15 mouse cellular contexts compared by ENCODE assay signal in the genomic region with DNA sequence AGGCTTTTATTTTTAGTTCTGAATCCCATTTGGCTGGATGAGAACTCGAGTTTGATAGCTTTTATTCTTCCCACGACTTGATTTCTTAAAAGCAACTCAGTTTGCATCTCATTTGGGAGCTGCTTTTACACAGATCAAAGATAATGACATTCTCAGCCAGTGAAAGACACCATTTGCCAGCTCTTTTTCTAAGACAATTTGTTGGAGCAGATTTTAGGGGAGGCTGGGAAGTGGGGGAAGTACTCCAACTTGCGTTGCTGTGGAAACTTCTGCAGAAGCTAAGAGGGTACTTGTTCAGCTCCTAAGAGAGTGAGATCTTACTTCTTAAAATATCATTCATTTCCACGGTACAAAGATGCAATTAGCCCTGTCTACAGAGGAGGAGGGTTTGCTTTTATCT.
DNase-seq lines count a peak whose midpoint lies in the region; ATAC-seq lines count a peak whose summit lies in the region.
"Had no signal": no experiment of that assay in that cellular context is flagged by ENCODE, and none has a peak within 500 bp of the region (broad histone marks: within the 10 kb centered on the region; RNA-seq: fewer than 3 reads in every experiment).

No protein-coding gene starts in this region.

- H3K4me2 ChIP-seq in hindbrain, embryonic 16.5 days (ENCODE audit: low read length) = no peak overlapping the region
- H3K4me2 ChIP-seq in midbrain, embryonic 12.5 days (replicated peaks) = no peak overlapping the region
- H3K4me2 ChIP-seq: heart, embryonic 13.5 days; limb, embryonic 13.5 days; stomach, embryonic 15.5 days had no signal

- H3K4me1 ChIP-seq in hindbrain, embryonic 16.5 days (ENCODE audit: control insufficient read depth, insufficient read depth, low read depth, low read length) = no peaks in the 10 kb centered on the region
- no peaks in the 10 kb centered on the region for H3K4me1 ChIP-seq in hindbrain, embryonic 10.5 days (replicated peaks)
- no peaks in the 10 kb centered on the region for H3K4me1 ChIP-seq in midbrain, embryonic 12.5 days
- H3K4me1 ChIP-seq: heart, embryonic 13.5 days; limb, embryonic 13.5 days; stomach, embryonic 15.5 days had no signal

- no peaks in the 10 kb centered on the region for H3K9me3 ChIP-seq in hindbrain, embryonic 16.5 days (ENCODE audit: control insufficient read depth, low read length)
- H3K9me3 ChIP-seq in hindbrain, embryonic 10.5 days = no peaks in the 10 kb centered on the region
- H3K9me3 ChIP-seq in midbrain, embryonic 12.5 days = no peaks in the 10 kb centered on the region
- H3K9me3 ChIP-seq: heart, embryonic 13.5 days; limb, embryonic 13.5 days; stomach, embryonic 15.5 days had no signal

- H3K27me3 ChIP-seq in hindbrain, embryonic 16.5 days (replicated peaks; ENCODE audit: control insufficient read depth, insufficient read depth, low read length) = no peaks in the 10 kb centered on the region
- H3K27me3 ChIP-seq in hindbrain, embryonic 10.5 days (ENCODE audit: insufficient read depth, poor library complexity, severe bottlenecking) = no peaks in the 10 kb centered on the region
- H3K27me3 ChIP-seq in midbrain, embryonic 12.5 days = no peaks in the 10 kb centered on the region
- H3K27me3 ChIP-seq: heart, embryonic 13.5 days; limb, embryonic 13.5 days; stomach, embryonic 15.5 days had no signal

- H3K27ac ChIP-seq in hindbrain, embryonic 16.5 days (ENCODE audit: low read depth, low read length) = no peak overlapping the region
- no peak overlapping the region for H3K27ac ChIP-seq in hindbrain, embryonic 10.5 days
- H3K27ac ChIP-seq in midbrain, embryonic 12.5 days (replicated peaks) = no peak overlapping the region
- H3K27ac ChIP-seq: heart, embryonic 13.5 days; limb, embryonic 13.5 days; stomach, embryonic 15.5 days had no signal

- no peak overlapping the region for H3K9ac ChIP-seq in hindbrain, embryonic 16.5 days (ENCODE audit: low read depth, low read length)
- H3K9ac ChIP-seq in midbrain, embryonic 12.5 days (replicated peaks) = no peak overlapping the region
- H3K9ac ChIP-seq: heart, embryonic 13.5 days; limb, embryonic 13.5 days; stomach, embryonic 15.5 days had no signal

- no peaks in the 10 kb centered on the region for H3K36me3 ChIP-seq in hindbrain, embryonic 16.5 days (ENCODE audit: control insufficient read depth, insufficient read depth, low read length)
- no peaks in the 10 kb centered on the region for H3K36me3 ChIP-seq in hindbrain, embryonic 10.5 days
- no peaks in the 10 kb centered on the region for H3K36me3 ChIP-seq in midbrain, embryonic 12.5 days
- H3K36me3 ChIP-seq: heart, embryonic 13.5 days; limb, embryonic 13.5 days; stomach, embryonic 15.5 days had no signal

- ATAC-seq in hindbrain, embryonic 16.5 days = peak; percentile 69
- ATAC-seq in midbrain, embryonic 12.5 days (ENCODE audit: low FRiP score, low read depth) = 0 out of 2 replicates have a peak, but pooled peaks have one; percentile 38

- WGBS in hindbrain, embryonic 16.5 days = 22% methylated on average over 4 of the region's 4 CpGs
- WGBS in hindbrain, embryonic 10.5 days = 35% methylated on average over 4 of the region's 4 CpGs
- WGBS in midbrain, embryonic 12.5 days = 26% methylated on average over 4 of the region's 4 CpGs

- no peak for DNase-seq in hindbrain, embryonic 10.5 days (ENCODE audit: low spot score)
- DNase-seq in right cerebral cortex, postnatal 10 days (ENCODE audit: low spot score in 2 of 2) = peak; percentile 42 to 64
- DNase-seq in right cerebral cortex, postnatal 4 days = no peak
- DNase-seq in urinary bladder, postnatal 10 days (ENCODE audit: low spot score) = no peak
- DNase-seq in cerebellum, adult 9-10 months = no peak
- DNase-seq: adrenal gland, adult 2 months; B cell, adult 2 months; cerebellum, postnatal 10 days; thymus, postnatal 14 days had no signal

- no peak overlapping the region for H3K4me3 ChIP-seq in hindbrain, embryonic 16.5 days (ENCODE audit: low read length)
- no peak overlapping the region for H3K4me3 ChIP-seq in hindbrain, embryonic 10.5 days
- no peak overlapping the region for H3K4me3 ChIP-seq in midbrain, embryonic 12.5 days
- H3K4me3 ChIP-seq: erythroblast, embryonic 14.5 days; heart, embryonic 13.5 days; limb, embryonic 13.5 days; stomach, embryonic 15.5 days had no signal

Comparison
In these comparisons a context has a peak if more than half of its experiments do, and no peak if none do; other contexts are left out.
1. DNase-seq: peak in right cerebral cortex, postnatal 10 days (2 of 2); none in hindbrain, embryonic 10.5 days (single experiment), right cerebral cortex, postnatal 4 days (single experiment), urinary bladder, postnatal 10 days (single experiment) and cerebellum, adult 9-10 months (single experiment).